Mouse (Mus musculus) embryonic facial prominence, embryonic 14.5 days (tissue): Measurements from ENCODE around the gene Myf6. TPM values are rescaled to one million over a fixed set of nuclear protein-coding genes. Genes with fewer than 3 reads are reported as not detected.

ENCODE experiments used
- ATAC-seq: fragments of 200-750 bp; cut with Nextera tagmentation; 2 replicates; pipeline ENCODE4 v1.8.0; 2017; ENCODE audit warnings: low read depth, moderate number of reproducible peaks, moderate TSS enrichment
- DNase-seq: peaks from one replicate; pipeline ENCODE4 v3.0.0-alpha.2; 2015; ENCODE audit warnings: low spot score
- H3K27ac ChIP-seq: fragments of 300-500 bp; sonication (generic); replicated peaks from 2 replicates; pipeline ENCODE4 v1.5.1; 2014; ENCODE audit warnings: low read depth, mild to moderate bottlenecking, low read length, moderate library complexity
- H3K27me3 ChIP-seq: fragments of 300-500 bp; sonication (generic); replicated peaks from 2 replicates; pipeline ENCODE4 v1.6.1; 2014; ENCODE audit warnings: low read length; ENCODE audit not compliant: control insufficient read depth, insufficient read depth
- H3K36me3 ChIP-seq: fragments of 300-500 bp; sonication (generic); 2 replicates; pipeline ENCODE4 v1.6.1; 2014; ENCODE audit warnings: low read length, mixed read lengths; ENCODE audit not compliant: control insufficient read depth, insufficient read depth
- H3K4me1 ChIP-seq: fragments of 300-500 bp; sonication (generic); 2 replicates; pipeline ENCODE4 v1.6.1; 2014; ENCODE audit warnings: antibody characterized with exemption, low read length; ENCODE audit not compliant: control insufficient read depth, insufficient read depth
- H3K4me2 ChIP-seq: fragments of 300-500 bp; sonication (generic); 2 replicates; pipeline ENCODE4 v1.6.1; 2014; ENCODE audit warnings: low read depth, mild to moderate bottlenecking, low read length, moderate library complexity, mixed read lengths
- H3K4me3 ChIP-seq: fragments of 300-500 bp; sonication (generic); 2 replicates; pipeline ENCODE4 v1.5.1; 2014; ENCODE audit warnings: low read depth, mild to moderate bottlenecking, low read length
- H3K9ac ChIP-seq: fragments of 300-500 bp; sonication (generic); 2 replicates; pipeline ENCODE4 v1.6.1; 2014; ENCODE audit warnings: low read depth, mild to moderate bottlenecking, low read length, moderate library complexity, mixed read lengths
- H3K9me3 ChIP-seq: fragments of 300-500 bp; sonication (generic); 2 replicates; pipeline ENCODE4 v1.6.1; 2016; ENCODE audit warnings: low read length; ENCODE audit not compliant: control insufficient read depth
- WGBS: fragments of 180-500 bp; shearing (Covaris S2); extraction: QIAGEN DNeasy Blood & Tissue Kit; methylation state at CpG from one replicate; pipeline ENCODE4 v1.1.7; 2014; 5-methylcytosine and 5-hydroxymethylcytosine counted together
- polyA plus RNA-seq: library from polyadenylated mRNA; unstranded; fragments of >200 nt; fragmentation: Nextera tagmentation; extraction: Ambion mirVana; gene quantifications from 2 replicates; pipeline ENCODE4 v1.2.1, GENCODE M21; 2014

The Myf6 gene
- 20.2 and 28.9 TPM in 2 replicates for polyA plus RNA-seq

- H3K27ac ChIP-seq = no peak within 1 kb of the TSS
- H3K4me3 ChIP-seq = peak within 1 kb of the TSS; percentile 23; the same call in 1 of the 2 replicates
- no peak within 1 kb of the TSS for H3K9ac ChIP-seq
- no peaks in the 10 kb centered on the region for H3K36me3 ChIP-seq
- no peaks in the 10 kb centered on the region for H3K27me3 ChIP-seq
- DNase-seq = no peak
- peaks cover 10% of the 10 kb centered on the region; the same call in 1 of the 2 replicates for H3K4me1 ChIP-seq
- no peak for ATAC-seq
- peak within 1 kb of the TSS; percentile 53 for H3K4me2 ChIP-seq
- no peaks in the 10 kb centered on the region for H3K9me3 ChIP-seq
- WGBS = 71% methylated on average over 6 of the region's 6 CpGs
Measured at GRCm38 (mm10) chr10:107494568-107494967, at the start of gene Myf6. Gene Myf6 (minus strand): TSS chr10:107494737.

- no peak overlapping the region for H3K4me3 ChIP-seq
- H3K27ac ChIP-seq = no peak overlapping the region
- H3K36me3 ChIP-seq = no peaks in the 10 kb centered on the region
- 18% methylated on average over 1 of the region's 1 CpGs for WGBS
- DNase-seq (peak; percentile 52), ATAC-seq (peak; percentile 26; the same call in 1 of the 2 replicates)
- H3K9ac ChIP-seq = no peak overlapping the region
- H3K27me3 ChIP-seq = no peaks in the 10 kb centered on the region
- no peak overlapping the region for H3K4me2 ChIP-seq
- H3K9me3 ChIP-seq = no peaks in the 10 kb centered on the region
- peaks cover 6% of the 10 kb centered on the region; the same call in 1 of the 2 replicates for H3K4me1 ChIP-seq
Measured at GRCm38 (mm10) chr10:107543026-107543425, 48.5 kb upstream of the Myf6 start.

- Histone ChIP-seq H3K36me3 (no peaks in the 10 kb centered on the region), H3K4me2 (no peak overlapping the region), H3K4me1 (no peaks in the 10 kb centered on the region), H3K27me3 (no peaks in the 10 kb centered on the region), H3K9me3 (no peaks in the 10 kb centered on the region), H3K27ac (no peak overlapping the region), H3K4me3 (no peak overlapping the region), H3K9ac (no peak overlapping the region)
- DNase-seq (no peak), ATAC-seq (no peak)
- WGBS = 73% methylated on average over 1 of the region's 1 CpGs
Measured at GRCm38 (mm10) chr10:107528758-107529157, 34.2 kb upstream of the Myf6 start.

- Histone ChIP-seq H3K4me2 (no peak overlapping the region), H3K4me3 (no peak overlapping the region), H3K4me1 (no peaks in the 10 kb centered on the region), H3K36me3 (no peaks in the 10 kb centered on the region), H3K27me3 (no peaks in the 10 kb centered on the region), H3K9ac (no peak overlapping the region), H3K27ac (no peak overlapping the region), H3K9me3 (no peaks in the 10 kb centered on the region)
- DNase-seq (no peak), ATAC-seq (no peak)
- 74% methylated on average over 5 of the region's 5 CpGs for WGBS
Measured at GRCm38 (mm10) chr10:107519216-107519615, 24.7 kb upstream of the Myf6 start.

- Histone ChIP-seq H3K36me3 (no peaks in the 10 kb centered on the region), H3K9me3 (no peaks in the 10 kb centered on the region), H3K4me1 (no peaks in the 10 kb centered on the region), H3K9ac (no peak overlapping the region), H3K4me3 (no peak overlapping the region), H3K27ac (no peak overlapping the region), H3K27me3 (no peaks in the 10 kb centered on the region), H3K4me2 (no peak overlapping the region)
- ATAC-seq (0 out of 2 replicates have a peak, but pooled peaks have one; percentile 57), DNase-seq (peak; percentile 62)
- WGBS = 58% methylated on average over 7 of the region's 7 CpGs
Measured at GRCm38 (mm10) chr10:107516641-107517040, 22.1 kb upstream of the Myf6 start.

- WGBS = 40% methylated on average over 7 of the region's 7 CpGs
- DNase-seq = peak; percentile 42
- Histone ChIP-seq H3K9me3 (no peaks in the 10 kb centered on the region), H3K4me1 (no peaks in the 10 kb centered on the region), H3K36me3 (no peaks in the 10 kb centered on the region), H3K27me3 (no peaks in the 10 kb centered on the region), H3K9ac (no peak overlapping the region), H3K27ac (no peak overlapping the region), H3K4me2 (no peak overlapping the region), H3K4me3 (no peak overlapping the region)
- peak; percentile 47; the same call in 1 of the 2 replicates for ATAC-seq
Measured at GRCm38 (mm10) chr10:107514735-107515134, 20.2 kb upstream of the Myf6 start.

- ATAC-seq (peak; percentile 60; the same call in 1 of the 2 replicates), DNase-seq (no peak)
- Histone ChIP-seq H3K9ac (no peak overlapping the region), H3K36me3 (no peaks in the 10 kb centered on the region), H3K4me1 (no peaks in the 10 kb centered on the region), H3K4me2 (no peak overlapping the region), H3K9me3 (peaks cover 6% of the 10 kb centered on the region; the same call in 1 of the 2 replicates), H3K27me3 (no peaks in the 10 kb centered on the region), H3K4me3 (no peak overlapping the region), H3K27ac (no peak overlapping the region)
- 55% methylated on average over 2 of the region's 2 CpGs for WGBS
Measured at GRCm38 (mm10) chr10:107506397-107506796, 11.9 kb upstream of the Myf6 start.

GRCm38 (mm10) chr10:107503430-107503829 is 8.9 kb upstream of the Myf6 start:
- DNase-seq (no peak), ATAC-seq (no peak)
- no peak overlapping the region for H3K4me3 ChIP-seq
- 67% methylated on average over 4 of the region's 4 CpGs for WGBS
- no peak overlapping the region for H3K9ac ChIP-seq
- no peak overlapping the region for H3K4me2 ChIP-seq
- H3K9me3 ChIP-seq = peaks cover 6% of the 10 kb centered on the region; the same call in 1 of the 2 replicates
- H3K27ac ChIP-seq = no peak overlapping the region
- no peaks in the 10 kb centered on the region for H3K36me3 ChIP-seq
- H3K4me1 ChIP-seq = no peaks in the 10 kb centered on the region
- no peaks in the 10 kb centered on the region for H3K27me3 ChIP-seq

- 75% methylated on average over 7 of the region's 7 CpGs for WGBS
- no peaks in the 10 kb centered on the region for H3K36me3 ChIP-seq
- DNase-seq (no peak), ATAC-seq (no peak)
- no peak overlapping the region for H3K27ac ChIP-seq
- H3K4me2 ChIP-seq = no peak overlapping the region
- H3K4me1 ChIP-seq = no peaks in the 10 kb centered on the region
- H3K9ac ChIP-seq = no peak overlapping the region
- H3K27me3 ChIP-seq = no peaks in the 10 kb centered on the region
- H3K4me3 ChIP-seq = no peak overlapping the region
- H3K9me3 ChIP-seq = no peaks in the 10 kb centered on the region
Measured at GRCm38 (mm10) chr10:107502193-107502592, 7.7 kb upstream of the Myf6 start.
